Mouse (Mus musculus) hindbrain, embryonic 11.5 days (tissue): Measurements from ENCODE around the gene Mafk. TPM values are rescaled to one million over a fixed set of nuclear protein-coding genes. Genes with fewer than 3 reads are reported as not detected.
A peak's percentile ranks its signal among the peaks of the same experiment; 100 is the strongest.

Experiments
- ATAC-seq: fragments of 200-750 bp; cut with Nextera tagmentation; 2 replicates; pipeline ENCODE4 v1.8.0; 2017; ENCODE audit warnings: mild to moderate bottlenecking, moderate TSS enrichment, moderate library complexity; ENCODE audit not compliant: low FRiP score
- DNase-seq: peaks from one replicate; pipeline ENCODE4 v3.0.0-alpha.2; 2015; ENCODE audit warnings: low spot score
- H3K27ac ChIP-seq: fragments of 300-500 bp; sonication (generic); 2 replicates; pipeline ENCODE4 v1.5.1; 2014; ENCODE audit warnings: mild to moderate bottlenecking, low read depth, low read length
- H3K27me3 ChIP-seq: fragments of 300-500 bp; sonication (generic); 2 replicates; pipeline ENCODE4 v1.6.1; 2014; ENCODE audit warnings: mild to moderate bottlenecking, low read length, moderate library complexity, mixed read lengths; ENCODE audit not compliant: control insufficient read depth, insufficient read depth
- H3K36me3 ChIP-seq: fragments of 300-500 bp; sonication (generic); 2 replicates; pipeline ENCODE4 v1.6.1; 2014; ENCODE audit warnings: mild to moderate bottlenecking, low read length, moderate library complexity, mixed read lengths; ENCODE audit not compliant: control insufficient read depth, insufficient read depth
- H3K4me1 ChIP-seq: fragments of 300-500 bp; sonication (generic); replicated peaks from 2 replicates; pipeline ENCODE4 v1.6.1; 2014; ENCODE audit warnings: low read length, mixed read lengths; ENCODE audit not compliant: control insufficient read depth, insufficient read depth
- H3K4me2 ChIP-seq: fragments of 300-500 bp; sonication (generic); replicated peaks from 2 replicates; pipeline ENCODE4 v1.6.1; 2014; ENCODE audit warnings: mild to moderate bottlenecking, low read depth, low read length
- H3K4me3 ChIP-seq: fragments of 300-500 bp; sonication (generic); 2 replicates; pipeline ENCODE4 v1.5.1; 2014; ENCODE audit warnings: low read depth, low read length
- H3K9ac ChIP-seq: fragments of 300-500 bp; sonication (generic); 2 replicates; pipeline ENCODE4 v1.6.1; 2014; ENCODE audit warnings: low read depth, low read length
- H3K9me3 ChIP-seq: fragments of 300-500 bp; sonication (generic); 2 replicates; pipeline ENCODE4 v1.6.1; 2016; ENCODE audit warnings: low read length; ENCODE audit not compliant: control insufficient read depth
- WGBS: fragments of 180-500 bp; shearing (Covaris S2); extraction: QIAGEN DNeasy Blood & Tissue Kit; methylation state at CpG from one replicate; pipeline ENCODE4 v1.1.7; 2014; 5-methylcytosine and 5-hydroxymethylcytosine counted together
- polyA plus RNA-seq: library from polyadenylated mRNA; unstranded; fragments of >200 nt; fragmentation: Nextera tagmentation; extraction: Ambion mirVana; gene quantifications from 2 replicates; pipeline ENCODE4 v1.2.1, GENCODE M21; 2014

The Mafk gene
- polyA plus RNA-seq, 1 experiment from 2014 or later: 5.2 TPM

- no peak for DNase-seq
- Histone ChIP-seq H3K9me3 (no peaks in the 10 kb centered on the region), H3K27ac (no peak overlapping the region), H3K4me1 (peaks cover 15% of the 10 kb centered on the region), H3K4me2 (no peak overlapping the region), H3K9ac (no peak overlapping the region), H3K36me3 (0 out of 2 replicates have a peak, but pooled peaks cover 3% of the 10 kb centered on the region), H3K27me3 (no peaks in the 10 kb centered on the region), H3K4me3 (no peak overlapping the region)
- WGBS: 91% methylated on average over 33 of the region's 33 CpGs
- no peak for ATAC-seq
These were observed 8.7 kb downstream of the Mafk start for GRCm38 (mm10) chr5:139799801-139800590.

- ATAC-seq: no peak
- no peak overlapping the region for H3K9ac ChIP-seq
- H3K36me3 ChIP-seq: 0 out of 2 replicates have a peak, but pooled peaks cover 3% of the 10 kb centered on the region
- peaks cover 15% of the 10 kb centered on the region for H3K4me1 ChIP-seq
- no peak overlapping the region for H3K4me2 ChIP-seq
- no peaks in the 10 kb centered on the region for H3K9me3 ChIP-seq
- 93% methylated on average over 8 of the region's 8 CpGs for WGBS
- DNase-seq: no peak
- H3K27ac ChIP-seq: no peak overlapping the region
- H3K4me3 ChIP-seq: no peak overlapping the region
- no peaks in the 10 kb centered on the region for H3K27me3 ChIP-seq
These were observed 9.9 kb downstream of the Mafk start for GRCm38 (mm10) chr5:139801231-139801630.

GRCm38 (mm10) chr5:139801880-139802279, 10.6 kb downstream of the Mafk start:
- no peak overlapping the region for H3K27ac ChIP-seq
- H3K9me3 ChIP-seq: no peaks in the 10 kb centered on the region
- no peak overlapping the region for H3K4me3 ChIP-seq
- DNase-seq (no peak), ATAC-seq (no peak)
- H3K36me3 ChIP-seq: 0 out of 2 replicates have a peak, but pooled peaks cover 3% of the 10 kb centered on the region
- H3K9ac ChIP-seq: no peak overlapping the region
- H3K4me2 ChIP-seq: no peak overlapping the region
- WGBS: 87% methylated on average over 10 of the region's 10 CpGs
- no peaks in the 10 kb centered on the region for H3K27me3 ChIP-seq
- peaks cover 12% of the 10 kb centered on the region for H3K4me1 ChIP-seq

GRCm38 (mm10) chr5:139803165-139803564, 11.9 kb downstream of the Mafk start:
- H3K4me2 ChIP-seq: no peak overlapping the region
- no peak for DNase-seq
- peaks cover under 1% of the 10 kb centered on the region for H3K4me1 ChIP-seq
- 87% methylated on average over 8 of the region's 8 CpGs for WGBS
- H3K4me3 ChIP-seq: no peak overlapping the region
- H3K27me3 ChIP-seq: no peaks in the 10 kb centered on the region
- H3K36me3 ChIP-seq: 0 out of 2 replicates have a peak, but pooled peaks cover 3% of the 10 kb centered on the region
- no peak overlapping the region for H3K27ac ChIP-seq
- H3K9me3 ChIP-seq: no peaks in the 10 kb centered on the region
- H3K9ac ChIP-seq: no peak overlapping the region
- no peak for ATAC-seq

- WGBS: 9% methylated on average over 12 of the region's 12 CpGs
- Histone ChIP-seq H3K9ac (no peak overlapping the region), H3K4me1 (no peaks in the 10 kb centered on the region; the same call in 1 of the 2 replicates), H3K36me3 (0 out of 2 replicates have a peak, but pooled peaks cover 3% of the 10 kb centered on the region), H3K4me2 (no peak overlapping the region), H3K27me3 (no peaks in the 10 kb centered on the region), H3K9me3 (no peaks in the 10 kb centered on the region), H3K27ac (peak overlapping the region; percentile 42; the same call in 1 of the 2 replicates), H3K4me3 (no peak overlapping the region)
- ATAC-seq (peak; percentile 75), DNase-seq (peak; percentile 73)
These were observed 12.3 kb downstream of the Mafk start for GRCm38 (mm10) chr5:139803601-139804102.

GRCm38 (mm10) chr5:139804107-139804551, 12.8 kb downstream of the Mafk start:
- H3K36me3 ChIP-seq: 0 out of 2 replicates have a peak, but pooled peaks cover 3% of the 10 kb centered on the region
- 7% methylated on average over 6 of the region's 6 CpGs for WGBS
- no peak overlapping the region for H3K4me2 ChIP-seq
- ATAC-seq (peak; percentile 50), DNase-seq (peak; percentile 26)
- no peaks in the 10 kb centered on the region for H3K9me3 ChIP-seq
- peak overlapping the region; percentile 49; the same call in 1 of the 2 replicates for H3K27ac ChIP-seq
- no peak overlapping the region for H3K9ac ChIP-seq
- no peaks in the 10 kb centered on the region for H3K27me3 ChIP-seq
- no peak overlapping the region for H3K4me3 ChIP-seq
- H3K4me1 ChIP-seq: no peaks in the 10 kb centered on the region; the same call in 1 of the 2 replicates

GRCm38 (mm10) chr5:139804573-139805111, 13.3 kb downstream of the Mafk start:
- peak overlapping the region; percentile 49; the same call in 1 of the 2 replicates for H3K27ac ChIP-seq
- WGBS: 90% methylated on average over 11 of the region's 11 CpGs
- H3K4me1 ChIP-seq: no peaks in the 10 kb centered on the region; the same call in 1 of the 2 replicates
- no peak for ATAC-seq
- H3K27me3 ChIP-seq: no peaks in the 10 kb centered on the region
- no peak overlapping the region for H3K4me3 ChIP-seq
- H3K9me3 ChIP-seq: no peaks in the 10 kb centered on the region
- no peak for DNase-seq
- H3K36me3 ChIP-seq: 0 out of 2 replicates have a peak, but pooled peaks cover 3% of the 10 kb centered on the region
- no peak overlapping the region for H3K9ac ChIP-seq
- H3K4me2 ChIP-seq: no peak overlapping the region

GRCm38 (mm10) chr5:139805924-139806323, 14.6 kb downstream of the Mafk start:
- Histone ChIP-seq H3K27me3 (no peaks in the 10 kb centered on the region), H3K27ac (no peak overlapping the region), H3K36me3 (no peaks in the 10 kb centered on the region), H3K4me3 (no peak overlapping the region), H3K9ac (no peak overlapping the region), H3K4me2 (no peak overlapping the region), H3K4me1 (no peaks in the 10 kb centered on the region; the same call in 1 of the 2 replicates), H3K9me3 (no peaks in the 10 kb centered on the region)
- ATAC-seq: no peak
- WGBS: 89% methylated on average over 8 of the region's 8 CpGs
- DNase-seq: no peak
